In the genomic region with DNA sequence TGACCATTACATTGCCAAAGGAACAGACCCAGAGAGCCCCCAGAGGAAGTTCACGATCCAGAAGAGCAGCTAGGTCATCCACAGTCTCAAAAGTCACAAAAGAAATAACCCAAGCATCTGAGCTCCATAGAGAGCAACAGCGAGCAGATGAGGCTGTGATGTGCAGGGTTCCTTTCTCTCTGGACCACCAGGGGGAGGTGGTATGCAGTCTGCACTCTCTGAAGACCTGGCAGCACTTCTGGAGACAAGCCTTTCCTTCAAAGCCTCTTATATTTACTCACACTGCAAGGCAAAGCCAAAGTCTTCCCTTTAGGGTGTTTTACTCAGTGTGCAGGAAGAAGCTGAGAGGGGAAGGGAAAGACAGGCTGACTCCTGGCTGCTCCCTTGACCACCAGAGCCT, we compare ENCODE assay signal across 8 mouse cellular contexts. TPM values are rescaled to one million over a fixed set of nuclear protein-coding genes. Genes with fewer than 3 reads are reported as not detected.
DNase-seq lines count a peak whose midpoint lies in the region; ATAC-seq lines count a peak whose summit lies in the region.

No protein-coding gene starts in this region.

- H3K9ac ChIP-seq in embryonic facial prominence, embryonic 12.5 days = 0 out of 2 replicates have a peak overlapping the region, but pooled peaks have one; percentile 33

- H3K4me1 ChIP-seq in embryonic facial prominence, embryonic 12.5 days = peaks cover 26% of the 10 kb centered on the region

- peaks cover 20% of the 10 kb centered on the region for H3K36me3 ChIP-seq in embryonic facial prominence, embryonic 12.5 days

- H3K27ac ChIP-seq in embryonic facial prominence, embryonic 12.5 days = no peak overlapping the region

- H3K4me3 ChIP-seq in embryonic facial prominence, embryonic 12.5 days = no peak overlapping the region

- no peak overlapping the region for H3K4me2 ChIP-seq in embryonic facial prominence, embryonic 12.5 days (replicated peaks)

- no peak for ATAC-seq in frontal cortex, adult (ENCODE audit: low TSS enrichment)
- no peak for ATAC-seq in embryonic facial prominence, embryonic 12.5 days (ENCODE audit: insufficient number of reproducible peaks, insufficient read depth, low FRiP score, low TSS enrichment)
- 0 out of 2 replicates have a peak, but pooled peaks have one; percentile 43 for ATAC-seq in megakaryocyte progenitor cell, adult 5-6 weeks (replicated peaks; ENCODE audit: poor library complexity)

- DNase-seq in frontal cortex, postnatal 25 days (ENCODE audit: low spot score in 2 of 2) = peak; percentile 39 to 49
- peak; percentile 66 for DNase-seq in urinary bladder, postnatal 14 days (ENCODE audit: low spot score)
- no peak for DNase-seq in urinary bladder, adult 2 months (ENCODE audit: low spot score)
- DNase-seq in kidney, postnatal 10 days = peak; percentile 84
- peak; percentile 74 for DNase-seq in thymus, postnatal 0 days (ENCODE audit: low spot score)

- no peaks in the 10 kb centered on the region for H3K27me3 ChIP-seq in embryonic facial prominence, embryonic 12.5 days

- H3K9me3 ChIP-seq in embryonic facial prominence, embryonic 12.5 days = no peaks in the 10 kb centered on the region

- WGBS in embryonic facial prominence, embryonic 12.5 days = 31% methylated on average over 2 of the region's 2 CpGs

RNA-seq across cellular contexts. Expression of gene Ern1, which starts 25.5 kb away (rescaled TPM):
- 11.6 and 12.0 TPM in 2 replicates for polyA plus RNA-seq in urinary bladder, adult 2 months (2012; rRNA removed)
- polyA plus RNA-seq in embryonic facial prominence, embryonic 12.5 days (2016; fragmentation: Nextera tagmentation; extraction: Ambion mirVana) = 6.4 and 8.1 TPM in 2 replicates
- 54.0 and 58.6 TPM in 2 replicates for total RNA-seq in megakaryocyte progenitor cell, adult 5-6 weeks (2015)
- total RNA-seq in megakaryocyte progenitor cell, adult 5-6 weeks (2017) = 45.6 and 50.2 TPM in 2 replicates
- 2.4 and 3.6 TPM in 2 replicates for polyA plus RNA-seq in thymus, postnatal 0 days (2015; fragmentation: Nextera tagmentation; extraction: Ambion mirVana)
